Mouse (Mus musculus) ES-E14 (cell line): ENCODE measurements at regions not wholly inside any gene's neighbourhood (a gene's known extent, or its start where the extent isn't known, plus 50 kb on each side); places are given as distances from the start of the nearest gene placed in this dataset.

ENCODE experiments used
- CHD2 ChIP-seq: IDR thresholded peaks from 2 replicates; pipeline ENCODE4 v1.6.1; 2014; ENCODE audit warnings: mild to moderate bottlenecking, low read depth, low read length, inconsistent platforms
- HCFC1 ChIP-seq: IDR thresholded peaks from 2 replicates; pipeline ENCODE4 v1.6.1; 2012; ENCODE audit warnings: low read length, inconsistent platforms, borderline replicate concordance; ENCODE audit not compliant: insufficient read depth
- MAFK ChIP-seq: IDR thresholded peaks from 2 replicates; pipeline ENCODE4 v1.6.1; 2014; ENCODE audit warnings: mild to moderate bottlenecking, low read depth, low read length, inconsistent platforms; ENCODE audit not compliant: insufficient read depth
- ZC3H11A ChIP-seq: IDR thresholded peaks from 2 replicates; pipeline ENCODE4 v1.6.1; 2012; ENCODE audit warnings: low read depth, mild to moderate bottlenecking, inconsistent platforms, low read length, borderline replicate concordance
- ZNF384 ChIP-seq: IDR thresholded peaks from 2 replicates; pipeline ENCODE4 v1.6.1; 2012; ENCODE audit warnings: low read depth, low read length, inconsistent platforms

GRCm38 (mm10) chr15:86738356-86738755 is 524.1 kb downstream of the Tbc1d22a start:
- TF ChIP-seq MAFK = no peak
- no peak for TF ChIP-seq ZNF384
- no peak for TF ChIP-seq ZC3H11A
- TF ChIP-seq CHD2 = no peak
- TF ChIP-seq HCFC1 = no peak
